Mouse (Mus musculus) stomach, embryonic 15.5 days (tissue): Measurements from ENCODE around the gene Orai2. TPM values are rescaled to one million over a fixed set of nuclear protein-coding genes. Genes with fewer than 3 reads are reported as not detected.

Experiments
- ATAC-seq: fragments of 200-750 bp; cut with Nextera tagmentation; 2 replicates; pipeline ENCODE4 v1.8.0; 2017; ENCODE audit warnings: low read depth, moderate number of reproducible peaks, moderate TSS enrichment; ENCODE audit not compliant: insufficient read depth, low FRiP score
- H3K27ac ChIP-seq: fragments of 300-500 bp; sonication (generic); 2 replicates; pipeline ENCODE4 v1.5.1; 2015; ENCODE audit warnings: mild to moderate bottlenecking, inconsistent platforms
- H3K27me3 ChIP-seq: fragments of 300-500 bp; sonication (generic); replicated peaks from 2 replicates; pipeline ENCODE4 v1.6.1; 2015; ENCODE audit warnings: inconsistent platforms
- H3K36me3 ChIP-seq: fragments of 300-500 bp; sonication (generic); 2 replicates; pipeline ENCODE4 v1.6.1; 2015; ENCODE audit warnings: inconsistent platforms
- H3K4me1 ChIP-seq: fragments of 300-500 bp; sonication (generic); 2 replicates; pipeline ENCODE4 v1.6.1; 2015; ENCODE audit warnings: inconsistent platforms
- H3K4me2 ChIP-seq: fragments of 300-500 bp; sonication (generic); 2 replicates; pipeline ENCODE4 v1.6.1; 2015; ENCODE audit warnings: mild to moderate bottlenecking, inconsistent platforms
- H3K4me3 ChIP-seq: fragments of 300-500 bp; sonication (generic); replicated peaks from 2 replicates; pipeline ENCODE4 v1.5.1; 2015; ENCODE audit warnings: inconsistent platforms
- H3K9ac ChIP-seq: fragments of 300-500 bp; sonication (generic); 2 replicates; pipeline ENCODE4 v1.6.1; 2015; ENCODE audit warnings: inconsistent platforms
- H3K9me3 ChIP-seq: fragments of 300-500 bp; sonication (generic); 2 replicates; pipeline ENCODE4 v1.6.1; 2016; ENCODE audit warnings: inconsistent platforms
- WGBS: fragments of 180-500 bp; shearing (Covaris S2); methylation state at CpG from one replicate; pipeline ENCODE4 v1.1.7; 2015; 5-methylcytosine and 5-hydroxymethylcytosine counted together
- polyA plus RNA-seq: library from polyadenylated mRNA; unstranded; fragments of >200 nt; fragmentation: Nextera tagmentation; extraction: Ambion mirVana; gene quantifications from 2 replicates; pipeline ENCODE4 v1.2.1, GENCODE M21; 2015

The Orai2 gene
- polyA plus RNA-seq, 1 experiment from 2014 or later = 7.0 TPM

- Histone ChIP-seq H3K4me1 (no peaks in the 10 kb centered on the region), H3K9me3 (no peaks in the 10 kb centered on the region), H3K9ac (no peak overlapping the region), H3K36me3 (peaks cover 15% of the 10 kb centered on the region), H3K27me3 (no peaks in the 10 kb centered on the region), H3K4me3 (no peak overlapping the region), H3K4me2 (no peak overlapping the region), H3K27ac (no peak overlapping the region)
- 43% methylated on average over 12 of the region's 12 CpGs for WGBS
- ATAC-seq = no peak
Observed at GRCm38 (mm10) chr5:136144606-136145430, 25.7 kb downstream of the Orai2 start.

- no peak overlapping the region for H3K4me3 ChIP-seq
- no peaks in the 10 kb centered on the region for H3K9me3 ChIP-seq
- 87% methylated on average over 6 of the region's 6 CpGs for WGBS
- no peak for ATAC-seq
- no peak overlapping the region for H3K4me2 ChIP-seq
- H3K27me3 ChIP-seq = no peaks in the 10 kb centered on the region
- no peak overlapping the region for H3K27ac ChIP-seq
- H3K9ac ChIP-seq = no peak overlapping the region
- H3K36me3 ChIP-seq = peaks cover 26% of the 10 kb centered on the region
- H3K4me1 ChIP-seq = no peaks in the 10 kb centered on the region
Observed at GRCm38 (mm10) chr5:136143161-136143755, 27.3 kb downstream of the Orai2 start.

GRCm38 (mm10) chr5:136142746-136143145, 27.8 kb downstream of the Orai2 start:
- H3K9ac ChIP-seq = no peak overlapping the region
- no peak overlapping the region for H3K4me3 ChIP-seq
- 82% methylated on average over 5 of the region's 5 CpGs for WGBS
- no peaks in the 10 kb centered on the region for H3K9me3 ChIP-seq
- H3K4me2 ChIP-seq = no peak overlapping the region
- peaks cover 26% of the 10 kb centered on the region for H3K36me3 ChIP-seq
- no peaks in the 10 kb centered on the region for H3K27me3 ChIP-seq
- H3K4me1 ChIP-seq = no peaks in the 10 kb centered on the region
- no peak for ATAC-seq
- no peak overlapping the region for H3K27ac ChIP-seq

- H3K27ac ChIP-seq = no peak overlapping the region
- H3K4me1 ChIP-seq = peaks cover 12% of the 10 kb centered on the region; the same call in 1 of the 2 replicates
- no peak for ATAC-seq
- WGBS = 90% methylated on average over 10 of the region's 10 CpGs
- H3K4me2 ChIP-seq = no peak overlapping the region
- peaks cover 26% of the 10 kb centered on the region for H3K36me3 ChIP-seq
- H3K4me3 ChIP-seq = no peak overlapping the region
- H3K27me3 ChIP-seq = no peaks in the 10 kb centered on the region
- H3K9me3 ChIP-seq = no peaks in the 10 kb centered on the region
- H3K9ac ChIP-seq = no peak overlapping the region
Observed at GRCm38 (mm10) chr5:136140057-136140482, 30.4 kb downstream of the Orai2 start.

- WGBS = 87% methylated on average over 13 of the region's 13 CpGs
- H3K4me3 ChIP-seq = no peak overlapping the region
- H3K36me3 ChIP-seq = peaks cover 26% of the 10 kb centered on the region
- ATAC-seq = no peak
- peaks cover 13% of the 10 kb centered on the region; the same call in 1 of the 2 replicates for H3K4me1 ChIP-seq
- H3K27me3 ChIP-seq = no peaks in the 10 kb centered on the region
- H3K27ac ChIP-seq = no peak overlapping the region
- H3K9me3 ChIP-seq = no peaks in the 10 kb centered on the region
- H3K9ac ChIP-seq = no peak overlapping the region
- no peak overlapping the region for H3K4me2 ChIP-seq
Observed at GRCm38 (mm10) chr5:136139393-136139792, 31.1 kb downstream of the Orai2 start.

GRCm38 (mm10) chr5:136137658-136138274, 32.7 kb downstream of the Orai2 start:
- ATAC-seq = no peak
- peaks cover 13% of the 10 kb centered on the region; the same call in 1 of the 2 replicates for H3K4me1 ChIP-seq
- peaks cover 26% of the 10 kb centered on the region for H3K36me3 ChIP-seq
- no peaks in the 10 kb centered on the region for H3K9me3 ChIP-seq
- no peak overlapping the region; the same call in 1 of the 2 replicates for H3K4me2 ChIP-seq
- no peak overlapping the region; the same call in 1 of the 2 replicates for H3K4me3 ChIP-seq
- H3K27me3 ChIP-seq = no peaks in the 10 kb centered on the region
- 73% methylated on average over 13 of the region's 13 CpGs for WGBS
- no peak overlapping the region for H3K27ac ChIP-seq
- H3K9ac ChIP-seq = no peak overlapping the region

GRCm38 (mm10) chr5:136136292-136136990, 34.1 kb downstream of the Orai2 start:
- no peaks in the 10 kb centered on the region for H3K9me3 ChIP-seq
- H3K9ac ChIP-seq = peak overlapping the region; percentile 80
- H3K4me3 ChIP-seq = peak overlapping the region; percentile 80
- H3K27me3 ChIP-seq = no peaks in the 10 kb centered on the region
- H3K4me2 ChIP-seq = peak overlapping the region; percentile 69
- ATAC-seq = no peak
- 7% methylated on average over 20 of the region's 20 CpGs for WGBS
- peaks cover 32% of the 10 kb centered on the region for H3K36me3 ChIP-seq
- H3K27ac ChIP-seq = peak overlapping the region; percentile 61; the same call in 1 of the 2 replicates
- H3K4me1 ChIP-seq = peaks cover 13% of the 10 kb centered on the region; the same call in 1 of the 2 replicates

- Histone ChIP-seq H3K9ac (peak within 1 kb of the TSS; percentile 80), H3K27me3 (no peaks in the 10 kb centered on the region), H3K4me3 (peak within 1 kb of the TSS; percentile 80), H3K4me1 (peaks cover 13% of the 10 kb centered on the region; the same call in 1 of the 2 replicates), H3K27ac (peak within 1 kb of the TSS; percentile 61), H3K4me2 (peak within 1 kb of the TSS; percentile 69), H3K9me3 (no peaks in the 10 kb centered on the region), H3K36me3 (peaks cover 28% of the 10 kb centered on the region)
- under 1% methylated on average over 60 of the region's 60 CpGs for WGBS
- ATAC-seq = peak; percentile 95
Observed at GRCm38 (mm10) chr5:136135571-136136291, 34.8 kb downstream of the Orai2 start, which contains the start of the genes Lrwd1 and Alkbh4. Gene Lrwd1 (minus strand): TSS chr5:136136074. Gene Alkbh4 (plus strand): TSS chr5:136136146.

- no peak overlapping the region for H3K4me3 ChIP-seq
- no peak overlapping the region for H3K9ac ChIP-seq
- 76% methylated on average over 10 of the region's 10 CpGs for WGBS
- no peaks in the 10 kb centered on the region for H3K27me3 ChIP-seq
- peak; percentile 79 for ATAC-seq
- H3K36me3 ChIP-seq = peaks cover 52% of the 10 kb centered on the region
- no peaks in the 10 kb centered on the region for H3K9me3 ChIP-seq
- no peak overlapping the region for H3K4me2 ChIP-seq
- peak overlapping the region; percentile 9; the same call in 1 of the 2 replicates for H3K27ac ChIP-seq
- H3K4me1 ChIP-seq = peaks cover 7% of the 10 kb centered on the region
Observed at GRCm38 (mm10) chr5:136122165-136122564, 48.3 kb downstream of the Orai2 start.

- Histone ChIP-seq H3K9me3 (no peaks in the 10 kb centered on the region), H3K36me3 (peaks cover 16% of the 10 kb centered on the region), H3K4me3 (peak overlapping the region; percentile 84), H3K4me2 (peak overlapping the region; percentile 82), H3K27me3 (no peaks in the 10 kb centered on the region), H3K27ac (no peak overlapping the region), H3K9ac (peak overlapping the region; percentile 73), H3K4me1 (peaks cover 13% of the 10 kb centered on the region)
- peak; percentile 37; the same call in 1 of the 2 replicates for ATAC-seq
- WGBS = under 1% methylated on average over 22 of the region's 22 CpGs
Observed at GRCm38 (mm10) chr5:136116784-136117112, 53.8 kb downstream of the Orai2 start.
